Mouse (Mus musculus): ENCODE data around the gene 4931429L15Rik. TPM values are rescaled to one million over a fixed set of nuclear protein-coding genes. Genes with fewer than 3 reads are reported as not detected.

The 4931429L15Rik gene
- polyA plus RNA-seq, 1 experiment from 2014 or later = not detected

DNA sequence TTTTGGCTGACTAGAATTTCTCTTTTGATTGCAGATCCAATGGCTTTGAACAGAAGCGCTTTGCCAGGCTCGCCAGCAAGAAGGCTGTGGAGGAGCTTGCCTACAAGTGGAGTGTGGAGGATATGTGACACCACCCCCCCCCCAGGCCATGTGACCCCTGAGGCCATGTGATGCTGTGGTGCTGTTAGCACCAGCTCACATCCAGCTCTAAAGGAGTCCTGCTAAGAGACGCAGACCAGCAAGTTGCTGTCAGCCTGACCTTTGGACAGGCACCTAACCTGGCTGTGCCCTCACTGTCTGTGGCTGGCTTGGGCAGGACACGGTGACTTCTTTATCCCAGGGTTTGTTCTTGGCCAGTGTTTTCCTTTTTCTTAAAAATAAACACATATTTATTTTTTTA lies 21.4 kb downstream of the 4931429L15Rik start:
- H3K4me2 ChIP-seq (ENCODE audit: low read depth, low read length, severe bottlenecking) = no peak overlapping the region
- DNase-seq (ENCODE audit: low spot score) (no peak), ATAC-seq (replicated peaks; ENCODE audit: low FRiP score) (no peak)
- no peaks in the 10 kb centered on the region for H3K27me3 ChIP-seq (ENCODE audit: control insufficient read depth, insufficient read depth, low read length)
- H3K9ac ChIP-seq (ENCODE audit: low read length) = no peak overlapping the region
- H3K4me3 ChIP-seq (ENCODE audit: low read depth, low read length) = no peak overlapping the region
- H3K36me3 ChIP-seq (ENCODE audit: control insufficient read depth, insufficient read depth, low read length) = no peaks in the 10 kb centered on the region; the same call in 1 of the 2 replicates
- no peak overlapping the region for H3K27ac ChIP-seq (ENCODE audit: low read depth, low read length)
- 93% methylated on average over 4 of the region's 4 CpGs for WGBS
- no peaks in the 10 kb centered on the region for H3K9me3 ChIP-seq (ENCODE audit: control insufficient read depth, low read length)
- no peaks in the 10 kb centered on the region for H3K4me1 ChIP-seq (replicated peaks; ENCODE audit: control insufficient read depth, insufficient read depth, low read length)

DNA sequence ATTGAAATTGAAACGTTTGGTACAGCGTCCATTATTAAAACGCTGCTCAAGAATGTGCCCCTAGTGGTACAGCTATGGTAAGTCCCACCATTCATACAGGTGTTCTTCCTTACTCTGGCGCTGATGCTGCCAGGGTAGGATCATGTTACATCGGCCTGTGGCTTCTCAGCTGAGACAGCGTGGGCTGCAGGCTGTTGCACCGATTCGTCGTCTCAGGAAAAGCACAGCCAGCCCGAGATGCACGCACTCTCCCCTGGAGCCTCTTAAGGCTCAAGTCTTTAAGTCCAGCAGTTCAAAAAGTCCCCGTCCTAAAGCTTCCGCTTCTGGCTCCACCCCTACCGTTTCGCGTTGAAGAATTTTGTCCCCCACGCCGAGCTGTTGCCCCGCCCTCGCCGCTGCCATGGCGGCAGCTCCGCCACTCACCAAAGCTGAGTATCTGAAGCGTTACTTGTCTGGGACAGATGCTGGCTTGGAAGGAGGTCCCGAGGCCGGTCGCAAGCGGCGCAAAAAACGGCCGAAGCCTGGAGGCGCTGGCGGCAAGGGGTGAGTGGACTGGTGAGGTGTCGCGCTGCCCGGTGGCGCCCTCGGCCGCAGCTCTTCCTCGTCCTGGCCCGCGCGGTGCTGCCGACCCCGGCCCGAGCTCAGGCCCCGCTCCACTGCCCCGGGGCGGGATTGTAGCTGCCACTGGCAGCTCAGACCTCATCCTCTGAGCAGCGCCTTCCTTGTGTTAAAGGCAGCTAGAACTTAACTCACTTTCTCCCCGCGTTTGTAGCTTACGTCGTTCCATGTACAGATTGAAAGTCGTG lies 37.0 kb downstream of the 4931429L15Rik start, which contains the start of gene Bud13:
Gene Bud13, plus strand, starts transcription at position 378 of the 806 bp plus-strand sequence.
- Histone ChIP-seq H3K4me1 (replicated peaks; ENCODE audit: control insufficient read depth, insufficient read depth, low read length) (peaks cover 6% of the 10 kb centered on the region; the same call in 1 of the 2 replicates), H3K4me2 (ENCODE audit: low read depth, low read length, severe bottlenecking) (peak within 1 kb of the TSS; percentile 62), H3K9me3 (ENCODE audit: control insufficient read depth, low read length) (no peaks in the 10 kb centered on the region), H3K27me3 (ENCODE audit: control insufficient read depth, insufficient read depth, low read length) (no peaks in the 10 kb centered on the region), H3K27ac (ENCODE audit: low read depth, low read length) (peak within 1 kb of the TSS; percentile 70), H3K36me3 (ENCODE audit: control insufficient read depth, insufficient read depth, low read length) (peaks cover 3% of the 10 kb centered on the region; the same call in 1 of the 2 replicates), H3K4me3 (ENCODE audit: low read depth, low read length) (peak within 1 kb of the TSS; percentile 87), H3K9ac (ENCODE audit: low read length) (peak within 1 kb of the TSS; percentile 93)
- DNase-seq (ENCODE audit: low spot score) (peak; percentile 91), ATAC-seq (replicated peaks; ENCODE audit: low FRiP score) (peak; percentile 85)
- under 1% methylated on average over 55 of the region's 55 CpGs for WGBS

DNA sequence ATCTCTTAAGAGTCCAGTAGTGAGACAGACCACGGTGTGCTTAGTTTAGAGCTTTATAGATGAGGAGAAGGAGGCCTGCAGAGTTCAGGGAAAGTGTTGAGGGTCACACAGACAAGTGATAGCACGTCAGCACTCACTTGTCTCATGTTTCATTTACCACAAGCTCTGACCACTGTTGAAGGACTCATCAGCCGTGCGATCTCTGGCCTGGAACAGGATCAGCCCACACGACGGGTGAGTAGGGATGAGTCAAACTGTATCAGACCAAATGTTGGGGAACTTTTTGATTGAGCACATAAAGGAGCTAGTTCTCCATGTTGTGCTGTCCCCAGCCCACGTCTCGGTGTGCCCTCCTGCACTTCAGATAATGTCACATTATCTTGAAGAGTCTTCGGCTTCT lies 45.3 kb downstream of the 4931429L15Rik start:
- Histone ChIP-seq H3K9ac (ENCODE audit: low read length) (no peak overlapping the region), H3K4me3 (ENCODE audit: low read depth, low read length) (no peak overlapping the region), H3K4me1 (replicated peaks; ENCODE audit: control insufficient read depth, insufficient read depth, low read length) (peaks cover 9% of the 10 kb centered on the region; the same call in 1 of the 2 replicates), H3K27ac (ENCODE audit: low read depth, low read length) (no peak overlapping the region), H3K36me3 (ENCODE audit: control insufficient read depth, insufficient read depth, low read length) (peaks cover 3% of the 10 kb centered on the region; the same call in 1 of the 2 replicates), H3K27me3 (ENCODE audit: control insufficient read depth, insufficient read depth, low read length) (peaks cover 3% of the 10 kb centered on the region; the same call in 1 of the 2 replicates), H3K9me3 (ENCODE audit: control insufficient read depth, low read length) (no peaks in the 10 kb centered on the region), H3K4me2 (ENCODE audit: low read depth, low read length, severe bottlenecking) (no peak overlapping the region)
- no peak for ATAC-seq (replicated peaks; ENCODE audit: low FRiP score)
- 89% methylated on average over 9 of the region's 9 CpGs for WGBS
- no peak for DNase-seq (ENCODE audit: low spot score)

DNA sequence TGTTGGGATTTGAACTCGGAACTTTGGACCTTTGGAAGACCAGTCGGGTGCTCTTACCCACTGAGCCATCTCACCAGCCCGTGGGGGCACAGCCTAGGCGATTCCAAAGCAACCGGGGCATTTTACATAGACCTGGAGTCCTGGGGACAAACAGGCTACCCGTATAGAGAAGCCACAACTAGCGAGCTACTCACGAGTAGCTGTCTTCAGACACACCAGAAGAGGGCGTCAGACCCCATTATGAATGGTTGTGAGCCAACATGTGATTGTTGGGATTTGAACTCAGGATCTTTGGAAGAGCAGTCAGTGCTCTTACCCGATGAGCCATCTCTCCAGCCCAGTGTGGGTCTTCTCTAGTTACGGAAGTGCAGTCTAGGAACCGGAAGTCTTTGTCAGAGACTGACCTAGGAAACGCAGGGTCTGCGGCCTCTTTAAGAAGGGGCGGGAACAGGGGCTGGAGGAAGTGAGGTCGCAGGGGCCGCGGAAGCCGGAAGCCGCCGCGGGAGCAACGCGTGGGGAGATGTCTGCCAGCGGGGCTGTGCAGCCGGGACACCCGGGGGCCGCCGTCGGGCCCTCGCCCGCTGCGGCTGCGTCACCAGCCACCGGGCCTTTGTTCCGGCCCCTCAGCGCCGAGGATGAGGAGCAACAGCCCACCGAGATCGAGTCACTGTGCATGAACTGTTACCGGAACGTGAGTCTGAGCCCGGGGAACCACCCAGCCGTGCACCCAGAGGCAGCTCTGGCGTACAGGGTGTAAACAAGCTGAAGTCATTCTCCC lies 46.9 kb downstream of the 4931429L15Rik start, which contains the start of gene Zpr1:
Gene Zpr1, plus strand, starts transcription at position 388 of the 778 bp plus-strand sequence.
- DNase-seq (ENCODE audit: low spot score) (peak; percentile 91), ATAC-seq (replicated peaks; ENCODE audit: low FRiP score) (peak; percentile 95)
- peaks cover 3% of the 10 kb centered on the region; the same call in 1 of the 2 replicates for H3K36me3 ChIP-seq (ENCODE audit: control insufficient read depth, insufficient read depth, low read length)
- peak within 1 kb of the TSS; percentile 69 for H3K9ac ChIP-seq (ENCODE audit: low read length)
- H3K4me2 ChIP-seq (ENCODE audit: low read depth, low read length, severe bottlenecking) = peak within 1 kb of the TSS; percentile 92
- no peak within 1 kb of the TSS for H3K27ac ChIP-seq (ENCODE audit: low read depth, low read length)
- peaks cover 9% of the 10 kb centered on the region; the same call in 1 of the 2 replicates for H3K4me1 ChIP-seq (replicated peaks; ENCODE audit: control insufficient read depth, insufficient read depth, low read length)
- 5% methylated on average over 45 of the region's 45 CpGs for WGBS
- H3K9me3 ChIP-seq (ENCODE audit: control insufficient read depth, low read length) = no peaks in the 10 kb centered on the region
- peak within 1 kb of the TSS; percentile 80 for H3K4me3 ChIP-seq (ENCODE audit: low read depth, low read length)
- peaks cover 3% of the 10 kb centered on the region; the same call in 1 of the 2 replicates for H3K27me3 ChIP-seq (ENCODE audit: control insufficient read depth, insufficient read depth, low read length)

DNA sequence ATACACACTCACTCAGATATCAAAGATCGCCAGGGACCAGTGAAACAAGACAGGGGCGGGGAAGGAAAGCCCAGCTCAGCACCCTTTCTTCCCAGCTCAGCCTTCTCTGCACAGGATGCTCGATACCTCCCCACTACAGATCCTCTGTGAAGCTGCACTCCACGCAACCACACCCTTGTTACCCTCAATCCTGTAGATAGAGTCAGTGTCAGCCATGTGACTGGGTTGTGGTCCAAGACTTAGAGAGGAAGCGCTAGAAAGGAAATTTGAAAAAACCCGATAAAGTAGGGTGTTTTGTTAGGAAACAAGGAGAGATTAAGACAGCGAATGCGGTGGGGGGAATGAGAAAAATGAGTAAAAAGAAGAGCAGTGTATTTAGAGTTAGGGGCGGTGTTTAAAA lies 47.7 kb downstream of the 4931429L15Rik start:
- Histone ChIP-seq H3K9me3 (ENCODE audit: control insufficient read depth, low read length) (no peaks in the 10 kb centered on the region), H3K36me3 (ENCODE audit: control insufficient read depth, insufficient read depth, low read length) (peaks cover 3% of the 10 kb centered on the region; the same call in 1 of the 2 replicates), H3K4me2 (ENCODE audit: low read depth, low read length, severe bottlenecking) (peak overlapping the region; percentile 92; the same call in 1 of the 2 replicates), H3K4me3 (ENCODE audit: low read depth, low read length) (peak overlapping the region; percentile 80; the same call in 1 of the 2 replicates), H3K9ac (ENCODE audit: low read length) (no peak overlapping the region), H3K27me3 (ENCODE audit: control insufficient read depth, insufficient read depth, low read length) (peaks cover 3% of the 10 kb centered on the region; the same call in 1 of the 2 replicates), H3K4me1 (replicated peaks; ENCODE audit: control insufficient read depth, insufficient read depth, low read length) (peaks cover 9% of the 10 kb centered on the region; the same call in 1 of the 2 replicates), H3K27ac (ENCODE audit: low read depth, low read length) (no peak overlapping the region)
- DNase-seq (ENCODE audit: low spot score) (no peak), ATAC-seq (replicated peaks; ENCODE audit: low FRiP score) (no peak)
- WGBS = 87% methylated on average over 9 of the region's 9 CpGs

DNA sequence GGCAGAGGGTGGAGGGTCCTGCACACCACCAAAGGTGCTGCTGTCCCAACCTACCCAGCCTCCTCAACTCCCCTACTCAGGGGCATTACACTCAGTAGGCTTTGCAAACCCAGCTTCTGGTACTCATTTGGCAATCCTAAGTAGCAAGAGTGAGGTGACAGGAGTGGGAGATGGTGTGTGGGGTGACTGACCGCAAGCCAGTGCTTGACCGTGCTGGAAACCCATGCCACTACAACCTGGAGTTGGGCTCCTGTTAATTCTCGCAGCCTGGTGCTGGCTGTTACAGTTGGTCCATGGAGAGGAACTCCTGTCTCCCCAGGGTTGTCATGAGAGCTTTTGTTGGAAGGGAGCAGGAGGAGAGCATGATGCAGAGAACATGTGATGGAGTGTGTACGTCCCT lies 49.0 kb downstream of the 4931429L15Rik start:
- 96% methylated on average over 4 of the region's 4 CpGs for WGBS

DNA sequence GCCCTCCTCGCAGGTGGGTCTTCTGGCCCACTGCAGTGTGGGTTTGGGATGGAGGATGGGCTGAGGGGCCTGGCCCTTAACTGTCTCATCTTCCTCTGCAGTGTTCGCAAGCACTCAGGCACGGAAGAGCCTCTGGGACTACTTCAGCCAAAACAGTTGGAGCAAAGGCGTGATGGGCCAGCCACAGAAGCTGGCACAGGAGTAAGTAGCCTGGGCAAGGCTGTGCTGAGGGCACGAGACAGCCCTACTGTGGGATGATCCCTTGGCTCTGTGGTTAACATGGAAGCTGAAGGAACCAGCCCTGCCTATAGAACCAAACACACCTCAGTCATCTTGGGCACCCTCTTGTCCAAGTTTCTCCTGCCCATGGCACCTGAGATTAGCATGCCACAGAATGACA lies 50.7 kb downstream of the 4931429L15Rik start:
- ATAC-seq (replicated peaks; ENCODE audit: low FRiP score) = no peak
- no peak for DNase-seq (ENCODE audit: low spot score)
- H3K4me1 ChIP-seq (replicated peaks; ENCODE audit: control insufficient read depth, insufficient read depth, low read length) = peaks cover 9% of the 10 kb centered on the region; the same call in 1 of the 2 replicates
- H3K9me3 ChIP-seq (ENCODE audit: control insufficient read depth, low read length) = no peaks in the 10 kb centered on the region
- no peak overlapping the region for H3K27ac ChIP-seq (ENCODE audit: low read depth, low read length)
- H3K4me3 ChIP-seq (ENCODE audit: low read depth, low read length) = no peak overlapping the region
- H3K36me3 ChIP-seq (ENCODE audit: control insufficient read depth, insufficient read depth, low read length) = no peaks in the 10 kb centered on the region
- H3K4me2 ChIP-seq (ENCODE audit: low read depth, low read length, severe bottlenecking) = no peak overlapping the region
- no peak overlapping the region for H3K9ac ChIP-seq (ENCODE audit: low read length)
- WGBS = 84% methylated on average over 5 of the region's 5 CpGs
- H3K27me3 ChIP-seq (ENCODE audit: control insufficient read depth, insufficient read depth, low read length) = peaks cover 3% of the 10 kb centered on the region; the same call in 1 of the 2 replicates

More for the DNA sequence above, 49.0 kb downstream of the 4931429L15Rik start:
- no peaks in the 10 kb centered on the region for H3K9me3 ChIP-seq (ENCODE audit: control insufficient read depth, low read length)
- H3K4me3 ChIP-seq (ENCODE audit: low read depth, low read length) = no peak overlapping the region
- no peak overlapping the region for H3K27ac ChIP-seq (ENCODE audit: low read depth, low read length)
- H3K4me2 ChIP-seq (ENCODE audit: low read depth, low read length, severe bottlenecking) = no peak overlapping the region
- ATAC-seq (replicated peaks; ENCODE audit: low FRiP score) = no peak
- no peak overlapping the region for H3K9ac ChIP-seq (ENCODE audit: low read length)
- H3K36me3 ChIP-seq (ENCODE audit: control insufficient read depth, insufficient read depth, low read length) = peaks cover 3% of the 10 kb centered on the region; the same call in 1 of the 2 replicates
- H3K4me1 ChIP-seq (replicated peaks; ENCODE audit: control insufficient read depth, insufficient read depth, low read length) = peaks cover 9% of the 10 kb centered on the region; the same call in 1 of the 2 replicates
- DNase-seq (ENCODE audit: low spot score) = no peak
- H3K27me3 ChIP-seq (ENCODE audit: control insufficient read depth, insufficient read depth, low read length) = peaks cover 3% of the 10 kb centered on the region; the same call in 1 of the 2 replicates

DNA sequence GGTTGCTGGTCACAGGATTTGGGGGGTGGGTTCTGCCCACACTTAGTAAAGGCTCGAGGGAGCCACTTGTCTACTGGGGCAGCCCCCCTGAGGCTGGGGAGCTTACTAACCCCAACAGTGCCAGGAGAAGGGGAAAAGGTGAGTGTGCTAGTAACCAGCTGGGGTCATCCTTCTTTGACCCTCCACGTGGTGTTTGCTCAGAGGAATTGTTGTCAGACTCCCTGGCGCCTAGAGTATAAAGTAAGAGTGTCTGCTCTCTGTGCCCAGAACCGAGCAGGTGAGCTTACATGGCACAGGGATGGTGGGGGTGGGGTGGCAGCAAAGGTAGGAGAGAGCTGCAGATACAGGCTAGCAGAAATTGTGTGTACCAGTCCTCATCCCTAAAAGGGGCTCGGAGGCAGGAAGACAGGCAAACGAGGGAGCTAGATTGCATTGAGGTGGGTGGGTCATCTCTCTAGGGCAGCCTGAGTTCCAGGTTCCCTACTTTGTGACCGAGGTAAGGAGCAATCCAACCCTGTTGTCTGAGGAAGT lies 51.4 kb downstream of the 4931429L15Rik start, which contains the start of gene Apoa5:
Gene Apoa5, plus strand, starts transcription at position 291 of the 531 bp plus-strand sequence.
- Histone ChIP-seq H3K27me3 (ENCODE audit: control insufficient read depth, insufficient read depth, low read length) (peaks cover 3% of the 10 kb centered on the region; the same call in 1 of the 2 replicates), H3K27ac (ENCODE audit: low read depth, low read length) (no peak within 1 kb of the TSS), H3K36me3 (ENCODE audit: control insufficient read depth, insufficient read depth, low read length) (no peaks in the 10 kb centered on the region), H3K4me3 (ENCODE audit: low read depth, low read length) (no peak within 1 kb of the TSS), H3K4me2 (ENCODE audit: low read depth, low read length, severe bottlenecking) (no peak within 1 kb of the TSS), H3K9ac (ENCODE audit: low read length) (no peak within 1 kb of the TSS), H3K4me1 (replicated peaks; ENCODE audit: control insufficient read depth, insufficient read depth, low read length) (0 out of 2 replicates have a peak, but pooled peaks cover 3% of the 10 kb centered on the region), H3K9me3 (ENCODE audit: control insufficient read depth, low read length) (no peaks in the 10 kb centered on the region)
- WGBS = 59% methylated on average over 7 of the region's 7 CpGs
- DNase-seq (ENCODE audit: low spot score) (no peak), ATAC-seq (replicated peaks; ENCODE audit: low FRiP score) (no peak)
